Mouse (Mus musculus): ENCODE measurements around the gene Popdc2. TPM values are rescaled to one million over a fixed set of nuclear protein-coding genes. Genes with fewer than 3 reads are reported as not detected.

Popdc2 gene
- total RNA-seq, 2 experiments from 2014 or later, result 0.51 to 1.5 TPM

- intact Hi-C loops (cut with DNase I), result no loop called here
- no peak for TF ChIP-seq CTCF (IDR thresholded peaks at IDR 0.05)
These were observed 9.8 kb downstream of the Popdc2 start for GRCm38 (mm10) chr16:38371705-38372296.

GRCm38 (mm10) chr16:38372876-38373275, 10.9 kb downstream of the Popdc2 start:
- Histone ChIP-seq H3K27ac (no peak overlapping the region), H3K4me3 (no peak overlapping the region)
- DNase-seq (ENCODE audit: extremely low spot score in 1 of 2, low spot score in 2 of 2), result no peak
- intact Hi-C loops (cut with DNase I), result no loop called here
- TF ChIP-seq CTCF (IDR thresholded peaks at IDR 0.05), result no peak

More at GRCm38 (mm10) chr16:38371705-38372296, 9.8 kb downstream of the Popdc2 start:
- no peak overlapping the region for H3K4me3 ChIP-seq
- H3K27ac ChIP-seq, result no peak overlapping the region
- no peak for DNase-seq (ENCODE audit: extremely low spot score in 1 of 2, low spot score in 2 of 2)

- Histone ChIP-seq H3K4me3 (no peak overlapping the region), H3K27ac (no peak overlapping the region)
- intact Hi-C loops (cut with DNase I), result no loop called here
- DNase-seq (ENCODE audit: extremely low spot score in 1 of 2, low spot score in 2 of 2), result no peak
- no peak for TF ChIP-seq CTCF (IDR thresholded peaks at IDR 0.05)
These were observed 11.4 kb downstream of the Popdc2 start for GRCm38 (mm10) chr16:38373439-38373838.

GRCm38 (mm10) chr16:38373941-38374340, 11.9 kb downstream of the Popdc2 start:
- Histone ChIP-seq H3K4me3 (no peak overlapping the region), H3K27ac (no peak overlapping the region)
- intact Hi-C loops (cut with DNase I), result no loop called here
- TF ChIP-seq CTCF (IDR thresholded peaks at IDR 0.05), result no peak
- no peak for DNase-seq (ENCODE audit: extremely low spot score in 1 of 2, low spot score in 2 of 2)

GRCm38 (mm10) chr16:38374379-38375140, 12.6 kb downstream of the Popdc2 start:
- no peak for DNase-seq (ENCODE audit: extremely low spot score in 1 of 2, low spot score in 2 of 2)
- TF ChIP-seq CTCF (IDR thresholded peaks at IDR 0.05), result no peak
- intact Hi-C loops (cut with DNase I), result loop anchor here (5.0 kb wide), 1 partner anchor 108 kb away; no protein-coding TSS in a partner anchor
- Histone ChIP-seq H3K27ac (no peak overlapping the region), H3K4me3 (no peak overlapping the region)

- DNase-seq (ENCODE audit: extremely low spot score in 1 of 2, low spot score in 2 of 2), result no peak
- Histone ChIP-seq H3K27ac (no peak overlapping the region), H3K4me3 (no peak overlapping the region)
- intact Hi-C loops (cut with DNase I), result loop anchor here (5.0 kb wide), 1 partner anchor 107 kb away; no protein-coding TSS in a partner anchor
- TF ChIP-seq CTCF (IDR thresholded peaks at IDR 0.05), result no peak
These were observed 13.2 kb downstream of the Popdc2 start for GRCm38 (mm10) chr16:38375182-38375581.

GRCm38 (mm10) chr16:38376163-38376840, 14.3 kb downstream of the Popdc2 start:
- intact Hi-C loops (cut with DNase I), result loop anchor here (2.0 to 5.0 kb wide), 2 partner anchors 76 to 106 kb away; partner anchors contain the start of gene Adprh

GRCm38 (mm10) chr16:38376841-38377249, 14.8 kb downstream of the Popdc2 start:
- H3K27ac ChIP-seq, result peak overlapping the region; percentile 87
- intact Hi-C loops (cut with DNase I), result loop anchor here (2.0 to 5.0 kb wide), 2 partner anchors 76 to 105 kb away; partner anchors contain the start of gene Adprh
- TF ChIP-seq CTCF (IDR thresholded peaks at IDR 0.05), result no peak

More at GRCm38 (mm10) chr16:38376163-38376840, 14.3 kb downstream of the Popdc2 start:
- peak; percentile 51 for TF ChIP-seq CTCF (IDR thresholded peaks at IDR 0.05)
- peak; percentile 30 to 43 for DNase-seq (ENCODE audit: extremely low spot score in 1 of 2, low spot score in 2 of 2)
- Histone ChIP-seq H3K27ac (peak overlapping the region; percentile 87), H3K4me3 (peak overlapping the region; percentile 48)

GRCm38 (mm10) chr16:38377546-38377945, 15.5 kb downstream of the Popdc2 start:
- no peak for TF ChIP-seq CTCF (IDR thresholded peaks at IDR 0.05)
- no peak overlapping the region for H3K27ac ChIP-seq
- intact Hi-C loops (cut with DNase I), result loop anchor here (2.0 to 5.0 kb wide), 2 partner anchors 75 to 105 kb away; partner anchors contain the start of gene Adprh
- H3K4me3 ChIP-seq, result no peak overlapping the region
- DNase-seq (ENCODE audit: extremely low spot score in 1 of 2, low spot score in 2 of 2), result no peak

More at GRCm38 (mm10) chr16:38376841-38377249, 14.8 kb downstream of the Popdc2 start:
- peak overlapping the region; percentile 48 for H3K4me3 ChIP-seq
- DNase-seq (ENCODE audit: extremely low spot score in 1 of 2, low spot score in 2 of 2), result no peak

- intact Hi-C loops (cut with DNase I), result loop anchor here (5.0 kb wide), 1 partner anchor 104 kb away; no protein-coding TSS in a partner anchor
- TF ChIP-seq CTCF (IDR thresholded peaks at IDR 0.05), result no peak
- Histone ChIP-seq H3K4me3 (no peak overlapping the region), H3K27ac (no peak overlapping the region)
- no peak for DNase-seq (ENCODE audit: extremely low spot score in 1 of 2, low spot score in 2 of 2)
These were observed 16.6 kb downstream of the Popdc2 start for GRCm38 (mm10) chr16:38378591-38378990.

GRCm38 (mm10) chr16:38379088-38379487, 17.1 kb downstream of the Popdc2 start:
- no peak overlapping the region for H3K4me3 ChIP-seq
- intact Hi-C loops (cut with DNase I), result loop anchor here (5.0 kb wide), 1 partner anchor 103 kb away; no protein-coding TSS in a partner anchor
- no peak for TF ChIP-seq CTCF (IDR thresholded peaks at IDR 0.05)
- no peak overlapping the region for H3K27ac ChIP-seq
- no peak for DNase-seq (ENCODE audit: extremely low spot score in 1 of 2, low spot score in 2 of 2)
